Mouse (Mus musculus) neural tube, embryonic 15.5 days (tissue): ENCODE data around the gene Adgrl1. TPM values are rescaled to one million over a fixed set of nuclear protein-coding genes. Genes with fewer than 3 reads are reported as not detected.

Experiments used
- ATAC-seq: fragments of 200-750 bp; cut with Nextera tagmentation; 2 replicates; pipeline ENCODE4 v1.8.0; 2017; ENCODE audit warnings: mild to moderate bottlenecking, moderate TSS enrichment, moderate library complexity; ENCODE audit not compliant: low FRiP score
- H3K27ac ChIP-seq: fragments of 300-500 bp; sonication (generic); replicated peaks from 2 replicates; pipeline ENCODE4 v1.5.1; 2015; ENCODE audit warnings: mild to moderate bottlenecking, inconsistent platforms
- H3K27me3 ChIP-seq: fragments of 300-500 bp; sonication (generic); replicated peaks from 2 replicates; pipeline ENCODE4 v1.6.1; 2015; ENCODE audit warnings: inconsistent platforms
- H3K36me3 ChIP-seq: fragments of 300-500 bp; sonication (generic); 2 replicates; pipeline ENCODE4 v1.6.1; 2015; ENCODE audit warnings: inconsistent platforms
- H3K4me1 ChIP-seq: fragments of 300-500 bp; sonication (generic); 2 replicates; pipeline ENCODE4 v1.6.1; 2015; ENCODE audit warnings: inconsistent platforms
- H3K4me2 ChIP-seq: fragments of 300-500 bp; sonication (generic); 2 replicates; pipeline ENCODE4 v1.6.1; 2015; ENCODE audit warnings: inconsistent platforms, mild to moderate bottlenecking, moderate library complexity
- H3K4me3 ChIP-seq: fragments of 300-500 bp; sonication (generic); replicated peaks from 2 replicates; pipeline ENCODE4 v1.5.1; 2015; ENCODE audit warnings: mild to moderate bottlenecking, inconsistent platforms
- H3K9ac ChIP-seq: fragments of 300-500 bp; sonication (generic); replicated peaks from 2 replicates; pipeline ENCODE4 v1.6.1; 2015; ENCODE audit warnings: mild to moderate bottlenecking, inconsistent platforms
- H3K9me3 ChIP-seq: fragments of 300-500 bp; sonication (generic); replicated peaks from 2 replicates; pipeline ENCODE4 v1.6.1; 2016; ENCODE audit warnings: inconsistent platforms
- WGBS: fragments of 180-500 bp; shearing (Covaris S2); methylation state at CpG from one replicate; pipeline ENCODE4 v1.1.7; 2015; ENCODE audit warnings: mixed read lengths; 5-methylcytosine and 5-hydroxymethylcytosine counted together
- polyA plus RNA-seq: library from polyadenylated mRNA; unstranded; fragments of >200 nt; fragmentation: Nextera tagmentation; extraction: Ambion mirVana; gene quantifications from 2 replicates; pipeline ENCODE4 v1.2.1, GENCODE M21; 2015

Gene Adgrl1
- polyA plus RNA-seq, 1 experiment from 2014 or later, result 54.1 TPM

- WGBS, result 92% methylated on average over 5 of the region's 5 CpGs
- H3K4me2 ChIP-seq, result no peak overlapping the region
- no peak overlapping the region for H3K4me3 ChIP-seq
- no peaks in the 10 kb centered on the region for H3K36me3 ChIP-seq
- no peaks in the 10 kb centered on the region for H3K4me1 ChIP-seq
- no peak for ATAC-seq
- no peaks in the 10 kb centered on the region for H3K27me3 ChIP-seq
- H3K9ac ChIP-seq, result no peak overlapping the region
- no peaks in the 10 kb centered on the region for H3K9me3 ChIP-seq
- no peak overlapping the region for H3K27ac ChIP-seq
These were observed 64.3 kb downstream of the Adgrl1 start for GRCm38 (mm10) chr8:83964015-83964765.

- Histone ChIP-seq H3K9ac (no peak overlapping the region), H3K4me1 (peaks cover 8% of the 10 kb centered on the region), H3K4me3 (no peak overlapping the region), H3K27me3 (no peaks in the 10 kb centered on the region), H3K9me3 (no peaks in the 10 kb centered on the region), H3K27ac (no peak overlapping the region), H3K4me2 (no peak overlapping the region), H3K36me3 (no peaks in the 10 kb centered on the region)
- WGBS, result 95% methylated on average over 7 of the region's 7 CpGs
- ATAC-seq, result no peak
These were observed 67.8 kb downstream of the Adgrl1 start for GRCm38 (mm10) chr8:83967701-83968100.

GRCm38 (mm10) chr8:83971121-83971520 is 71.2 kb downstream of the Adgrl1 start:
- no peak for ATAC-seq
- Histone ChIP-seq H3K4me1 (peaks cover 25% of the 10 kb centered on the region), H3K4me2 (no peak overlapping the region), H3K4me3 (no peak overlapping the region), H3K9me3 (no peaks in the 10 kb centered on the region), H3K27me3 (no peaks in the 10 kb centered on the region), H3K27ac (no peak overlapping the region), H3K9ac (no peak overlapping the region), H3K36me3 (no peaks in the 10 kb centered on the region)
- 93% methylated on average over 4 of the region's 4 CpGs for WGBS

GRCm38 (mm10) chr8:83971661-83972060 is 71.8 kb downstream of the Adgrl1 start:
- peak overlapping the region; percentile 84 for H3K9ac ChIP-seq
- no peak overlapping the region; the same call in 1 of the 2 replicates for H3K27ac ChIP-seq
- peaks cover 28% of the 10 kb centered on the region for H3K4me1 ChIP-seq
- no peak for ATAC-seq
- peak overlapping the region; percentile 93 for H3K4me3 ChIP-seq
- H3K9me3 ChIP-seq, result no peaks in the 10 kb centered on the region
- no peaks in the 10 kb centered on the region for H3K27me3 ChIP-seq
- no peaks in the 10 kb centered on the region for H3K36me3 ChIP-seq
- 71% methylated on average over 6 of the region's 6 CpGs for WGBS
- H3K4me2 ChIP-seq, result peak overlapping the region; percentile 73

- Histone ChIP-seq H3K27me3 (no peaks in the 10 kb centered on the region), H3K27ac (peak within 1 kb of the TSS; percentile 89), H3K9me3 (no peaks in the 10 kb centered on the region), H3K36me3 (no peaks in the 10 kb centered on the region), H3K9ac (peak within 1 kb of the TSS; percentile 98), H3K4me1 (peaks cover 36% of the 10 kb centered on the region), H3K4me2 (peak within 1 kb of the TSS; percentile 93), H3K4me3 (peak within 1 kb of the TSS; percentile 93)
- under 1% methylated on average over 69 of the region's 94 CpGs for WGBS
- ATAC-seq, result peak; percentile 99
These were observed 72.5 kb downstream of the Adgrl1 start, which contains the start of gene Prkaca for GRCm38 (mm10) chr8:83972150-83973120. Gene Prkaca, plus strand, starts transcription at chr8:83972993.

- Histone ChIP-seq H3K27ac (peak overlapping the region; percentile 89), H3K9ac (peak overlapping the region; percentile 98), H3K9me3 (no peaks in the 10 kb centered on the region), H3K4me2 (peak overlapping the region; percentile 93), H3K4me3 (peak overlapping the region; percentile 93), H3K27me3 (no peaks in the 10 kb centered on the region), H3K36me3 (no peaks in the 10 kb centered on the region), H3K4me1 (peaks cover 46% of the 10 kb centered on the region)
- WGBS, result 3% methylated on average over 37 of the region's 37 CpGs
- ATAC-seq, result peak; percentile 29
These were observed 73.5 kb downstream of the Adgrl1 start for GRCm38 (mm10) chr8:83973161-83974031.

GRCm38 (mm10) chr8:83974521-83974920 is 74.6 kb downstream of the Adgrl1 start:
- Histone ChIP-seq H3K4me2 (peak overlapping the region; percentile 93), H3K27ac (no peak overlapping the region), H3K4me3 (peak overlapping the region; percentile 93), H3K4me1 (peaks cover 48% of the 10 kb centered on the region), H3K36me3 (no peaks in the 10 kb centered on the region), H3K9me3 (no peaks in the 10 kb centered on the region), H3K27me3 (no peaks in the 10 kb centered on the region), H3K9ac (peak overlapping the region; percentile 98; the same call in 1 of the 2 replicates)
- no peak for ATAC-seq
- WGBS, result 86% methylated on average over 4 of the region's 4 CpGs

- no peak overlapping the region for H3K27ac ChIP-seq
- peaks cover 50% of the 10 kb centered on the region for H3K4me1 ChIP-seq
- H3K4me3 ChIP-seq, result no peak overlapping the region
- 91% methylated on average over 4 of the region's 4 CpGs for WGBS
- H3K36me3 ChIP-seq, result peaks cover 11% of the 10 kb centered on the region
- no peaks in the 10 kb centered on the region for H3K27me3 ChIP-seq
- ATAC-seq, result no peak
- H3K4me2 ChIP-seq, result no peak overlapping the region
- no peaks in the 10 kb centered on the region for H3K9me3 ChIP-seq
- no peak overlapping the region for H3K9ac ChIP-seq
These were observed 76.3 kb downstream of the Adgrl1 start for GRCm38 (mm10) chr8:83976101-83976630.

- Histone ChIP-seq H3K4me3 (no peak overlapping the region), H3K27me3 (no peaks in the 10 kb centered on the region), H3K27ac (no peak overlapping the region), H3K4me2 (no peak overlapping the region), H3K36me3 (peaks cover 18% of the 10 kb centered on the region), H3K4me1 (peaks cover 45% of the 10 kb centered on the region), H3K9me3 (no peaks in the 10 kb centered on the region), H3K9ac (no peak overlapping the region)
- ATAC-seq, result no peak
- WGBS, result 77% methylated on average over 5 of the region's 5 CpGs
These were observed 77.0 kb downstream of the Adgrl1 start for GRCm38 (mm10) chr8:83976779-83977350.

- Histone ChIP-seq H3K4me3 (no peak overlapping the region), H3K9me3 (no peaks in the 10 kb centered on the region), H3K4me2 (peak overlapping the region; percentile 2; the same call in 1 of the 2 replicates), H3K4me1 (peaks cover 42% of the 10 kb centered on the region), H3K27me3 (no peaks in the 10 kb centered on the region), H3K9ac (no peak overlapping the region), H3K27ac (no peak overlapping the region), H3K36me3 (peaks cover 25% of the 10 kb centered on the region)
- ATAC-seq, result no peak
- 69% methylated on average over 6 of the region's 6 CpGs for WGBS
These were observed 77.7 kb downstream of the Adgrl1 start for GRCm38 (mm10) chr8:83977646-83978045.
